Comparison of ENCODE assay signal across 8 mouse cellular contexts in the genomic region with DNA sequence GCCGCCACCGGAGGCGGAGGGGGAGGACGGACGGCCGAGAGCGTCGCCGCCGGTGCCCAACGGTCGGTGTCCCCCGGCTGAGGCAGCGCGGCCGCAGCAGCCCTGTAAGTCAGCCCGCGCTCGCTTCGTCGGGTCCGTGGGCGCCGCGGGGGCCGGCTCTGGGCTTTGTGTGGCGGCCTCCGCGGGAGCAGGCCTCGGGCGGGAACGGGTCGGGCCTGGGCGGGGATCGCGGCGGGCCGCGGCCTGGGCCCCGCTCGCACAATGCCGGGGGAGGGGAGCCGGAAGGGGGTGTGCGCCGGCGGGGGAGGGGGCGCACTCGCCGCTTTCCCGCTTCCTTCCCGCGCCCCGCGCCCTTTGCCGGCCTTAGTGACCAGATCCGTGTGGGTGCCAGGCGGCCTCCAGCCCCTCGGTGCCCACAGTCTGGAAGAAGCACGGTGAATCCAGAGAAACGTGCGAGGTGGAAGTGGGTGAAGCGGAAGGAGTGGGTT. TPM values are rescaled to one million over a fixed set of nuclear protein-coding genes. Genes with fewer than 3 reads are reported as not detected.
A peak's percentile ranks its signal among the peaks of the same experiment; 100 is the strongest.
DNase-seq lines count a peak whose midpoint lies in the region; ATAC-seq and TF ChIP-seq lines count a peak whose summit lies in the region.

No protein-coding gene starts in this region.

- peak overlapping the region; percentile 66 for H3K4me2 ChIP-seq in forebrain, postnatal 0 days (ENCODE audit: low read depth)
- H3K4me2 ChIP-seq in hindbrain, embryonic 16.5 days (ENCODE audit: low read length), result peak overlapping the region; percentile 91
- peak overlapping the region; percentile 54 for H3K4me2 ChIP-seq in limb, embryonic 15.5 days
- H3K4me2 ChIP-seq in midbrain, embryonic 13.5 days (replicated peaks), result peak overlapping the region; percentile 91

- DNase-seq in kidney, adult 2 months, result no peak
- no peak for DNase-seq in kidney, adult 11 months
- DNase-seq in forebrain, postnatal 0 days, result peak; percentile 70
- DNase-seq in spleen, postnatal 4 days (ENCODE audit: low spot score in 2 of 2), result peak; percentile 62 to 83

- WGBS in kidney, adult 2 months, result under 1% methylated on average over 43 of the region's 62 CpGs
- WGBS in forebrain, postnatal 0 days, result 4% methylated on average over 44 of the region's 62 CpGs
- WGBS in hindbrain, embryonic 16.5 days, result 0% methylated on average over 15 of the region's 62 CpGs
- 1% methylated on average over 30 of the region's 62 CpGs for WGBS in limb, embryonic 15.5 days
- WGBS in midbrain, embryonic 13.5 days, result under 1% methylated on average over 42 of the region's 62 CpGs

- TF ChIP-seq CTCF in kidney, adult 2 months (conservative IDR thresholded peaks at IDR 0.05; ENCODE audit: insufficient read depth, insufficient read length, low read depth, low read length), result no peak
- no peak for TF ChIP-seq CTCF in forebrain, postnatal 0 days (IDR thresholded peaks at IDR 0.05; ENCODE audit: low read depth)

- ATAC-seq in forebrain, postnatal 0 days, result peak; percentile 69
- ATAC-seq in hindbrain, embryonic 16.5 days, result peak; percentile 80
- ATAC-seq in limb, embryonic 15.5 days (ENCODE audit: insufficient number of reproducible peaks, low FRiP score, low TSS enrichment, low read depth), result peak; percentile 73
- ATAC-seq in midbrain, embryonic 13.5 days, result peak; percentile 90

- H3K27ac ChIP-seq in kidney, adult 2 months (ENCODE audit: insufficient read depth, low read depth, low read length), result peak overlapping the region; percentile 95
- H3K27ac ChIP-seq in brown adipose tissue, adult 24 weeks (replicated peaks; ENCODE audit: low read depth, low read length), result peak overlapping the region; percentile 89
- H3K27ac ChIP-seq in forebrain, postnatal 0 days (ENCODE audit: low read depth, low read length), result peak overlapping the region; percentile 99
- H3K27ac ChIP-seq in hindbrain, embryonic 16.5 days (ENCODE audit: low read depth, low read length), result peak overlapping the region; percentile 99
- H3K27ac ChIP-seq in limb, embryonic 15.5 days, result peak overlapping the region; percentile 98
- peak overlapping the region; percentile 98 for H3K27ac ChIP-seq in midbrain, embryonic 13.5 days

- peaks cover 14% of the 10 kb centered on the region for H3K4me1 ChIP-seq in kidney, adult 2 months (ENCODE audit: control insufficient read depth, insufficient read depth, low read length)
- H3K4me1 ChIP-seq in brown adipose tissue, adult 24 weeks (ENCODE audit: control insufficient read depth, insufficient read depth, insufficient read length, low read length), result peaks cover 9% of the 10 kb centered on the region
- peaks cover 20% of the 10 kb centered on the region for H3K4me1 ChIP-seq in forebrain, postnatal 0 days (ENCODE audit: insufficient read depth)
- peaks cover 16% of the 10 kb centered on the region for H3K4me1 ChIP-seq in hindbrain, embryonic 16.5 days (ENCODE audit: control insufficient read depth, insufficient read depth, low read depth, low read length)
- peaks cover 20% of the 10 kb centered on the region for H3K4me1 ChIP-seq in limb, embryonic 15.5 days
- H3K4me1 ChIP-seq in midbrain, embryonic 13.5 days (replicated peaks), result peaks cover 34% of the 10 kb centered on the region

- peak overlapping the region; percentile 98 for H3K9ac ChIP-seq in forebrain, postnatal 0 days
- peak overlapping the region; percentile 100 for H3K9ac ChIP-seq in hindbrain, embryonic 16.5 days (ENCODE audit: low read depth, low read length)
- H3K9ac ChIP-seq in limb, embryonic 15.5 days, result peak overlapping the region; percentile 99
- H3K9ac ChIP-seq in midbrain, embryonic 13.5 days (replicated peaks), result peak overlapping the region; percentile 97

- TF ChIP-seq POLR2A in kidney, adult 2 months (IDR thresholded peaks at IDR 0.05; ENCODE audit: low read depth, low read length), result no peak

- H3K36me3 ChIP-seq in kidney, adult 2 months (ENCODE audit: control insufficient read depth, insufficient read depth, low read length), result no peaks in the 10 kb centered on the region
- no peaks in the 10 kb centered on the region for H3K36me3 ChIP-seq in forebrain, postnatal 0 days (ENCODE audit: insufficient read depth)
- no peaks in the 10 kb centered on the region for H3K36me3 ChIP-seq in hindbrain, embryonic 16.5 days (ENCODE audit: control insufficient read depth, insufficient read depth, low read length)
- no peaks in the 10 kb centered on the region for H3K36me3 ChIP-seq in limb, embryonic 15.5 days
- no peaks in the 10 kb centered on the region for H3K36me3 ChIP-seq in midbrain, embryonic 13.5 days

- no peaks in the 10 kb centered on the region for H3K27me3 ChIP-seq in kidney, adult 2 months (replicated peaks; ENCODE audit: control insufficient read depth, insufficient read depth, low read length)
- no peaks in the 10 kb centered on the region for H3K27me3 ChIP-seq in forebrain, postnatal 0 days (ENCODE audit: insufficient read depth, low read length)
- no peaks in the 10 kb centered on the region for H3K27me3 ChIP-seq in hindbrain, embryonic 16.5 days (replicated peaks; ENCODE audit: control insufficient read depth, insufficient read depth, low read length)
- no peaks in the 10 kb centered on the region for H3K27me3 ChIP-seq in limb, embryonic 15.5 days
- no peaks in the 10 kb centered on the region for H3K27me3 ChIP-seq in midbrain, embryonic 13.5 days

- H3K9me3 ChIP-seq in forebrain, postnatal 0 days (ENCODE audit: low read length), result no peaks in the 10 kb centered on the region
- no peaks in the 10 kb centered on the region for H3K9me3 ChIP-seq in hindbrain, embryonic 16.5 days (ENCODE audit: control insufficient read depth, low read length)
- no peaks in the 10 kb centered on the region for H3K9me3 ChIP-seq in limb, embryonic 15.5 days
- 0 out of 2 replicates have a peak, but pooled peaks cover 4% of the 10 kb centered on the region for H3K9me3 ChIP-seq in midbrain, embryonic 13.5 days

- peak overlapping the region; percentile 99 for H3K4me3 ChIP-seq in kidney, adult 2 months (ENCODE audit: insufficient read depth, low read depth, low read length)
- H3K4me3 ChIP-seq in brown adipose tissue, adult 24 weeks (ENCODE audit: insufficient read depth, low read depth, low read length), result peak overlapping the region; percentile 93
- H3K4me3 ChIP-seq in forebrain, postnatal 0 days (ENCODE audit: low read depth, low read length), result peak overlapping the region; percentile 97
- peak overlapping the region; percentile 91 for H3K4me3 ChIP-seq in hindbrain, embryonic 16.5 days (ENCODE audit: low read length)
- H3K4me3 ChIP-seq in limb, embryonic 15.5 days, result peak overlapping the region; percentile 85
- H3K4me3 ChIP-seq in midbrain, embryonic 13.5 days (replicated peaks), result peak overlapping the region; percentile 66

RNA-seq across cellular contexts. Expression of a gene that starts 0.5 kb away (rescaled TPM):
- 42.1 and 43.3 TPM in 2 replicates for polyA plus RNA-seq in kidney, adult 2 months (2012; rRNA removed)
- 36.9 and 37.0 TPM in 2 replicates for polyA plus RNA-seq in brown adipose tissue, adult 24 weeks (2012; ENCODE audit: insufficient read depth, insufficient read length, missing spikeins)
- total RNA-seq in forebrain, postnatal 0 days (2014; rRNA removed), result 103 and 133 TPM in 2 replicates
- 29.8 and 37.2 TPM in 2 replicates for polyA plus RNA-seq in forebrain, postnatal 0 days (2015; fragmentation: Nextera tagmentation; extraction: Ambion mirVana)
- 41.3 and 45.8 TPM in 2 replicates for polyA plus RNA-seq in hindbrain, embryonic 16.5 days (2015; fragmentation: Nextera tagmentation; extraction: Ambion mirVana)
- 36.8 and 43.0 TPM in 2 replicates for polyA plus RNA-seq in limb, embryonic 15.5 days (2015; fragmentation: Nextera tagmentation; extraction: Ambion mirVana)
- 58.6 and 66.7 TPM in 2 replicates for polyA plus RNA-seq in midbrain, embryonic 13.5 days (2015; fragmentation: Nextera tagmentation; extraction: Ambion mirVana)

Comparison
In these comparisons a context has a peak if more than half of its experiments do, and no peak if none do; other contexts are left out.
1. DNase-seq: peak in forebrain, postnatal 0 days (single experiment) and spleen, postnatal 4 days (2 of 2); none in kidney, adult 2 months (single experiment) and kidney, adult 11 months (single experiment).
2. Peak in every context shown above with its lines, with median percentiles within 50 percentile points of each other: H3K27ac ChIP-seq, H3K4me3 ChIP-seq, ATAC-seq, H3K4me2 ChIP-seq and H3K9ac ChIP-seq.